Mouse (Mus musculus): ENCODE results near the gene Zfp408. TPM values are rescaled to one million over a fixed set of nuclear protein-coding genes. Genes with fewer than 3 reads are reported as not detected.

The Zfp408 gene
- polyA plus RNA-seq, 2 experiments, result 1.2 to 5.1 TPM

DNA sequence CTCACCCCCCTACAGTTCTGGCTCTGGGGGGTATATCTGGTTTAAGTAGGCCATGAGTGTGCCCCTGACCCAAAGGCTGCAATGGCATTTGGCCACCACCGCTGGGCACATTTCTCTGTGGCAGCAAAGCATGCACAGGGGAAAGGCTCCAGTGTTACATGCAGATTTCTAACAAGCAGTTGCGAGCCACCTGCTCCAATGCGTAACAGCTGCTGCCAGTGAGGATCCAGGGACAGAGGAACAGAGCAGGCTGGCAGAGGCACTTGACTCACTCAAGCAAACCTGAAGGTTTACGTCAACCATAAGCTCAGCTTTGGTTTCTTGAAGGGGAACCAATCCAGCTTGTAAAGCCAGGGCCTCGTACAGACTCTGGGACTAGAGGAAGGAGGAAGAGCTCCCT, 25.3 kb upstream of the Zfp408 start:
- no peak overlapping the region for H3K4me3 ChIP-seq (ENCODE audit: insufficient read depth in 1 of 2, low read depth in 2 of 2, low read length in 2 of 2)
- H3K27ac ChIP-seq, result no peak overlapping the region
- H3K9me3 ChIP-seq (ENCODE audit: control insufficient read depth, low read length), result no peaks in the 10 kb centered on the region
- no peaks in the 10 kb centered on the region for H3K4me1 ChIP-seq (replicated peaks; ENCODE audit: control insufficient read depth in 2 of 2, insufficient read depth in 2 of 2, low read length in 1 of 2)
- WGBS (ENCODE audit: insufficient replicate concordance), result 84% methylated on average over 5 of the region's 5 CpGs
- H3K27me3 ChIP-seq (ENCODE audit: control insufficient read depth, insufficient read depth, low read length), result no peaks in the 10 kb centered on the region
- DNase-seq (ENCODE audit: low read depth in 3 of 3, low spot score in 3 of 3), result no peak
- H3K36me3 ChIP-seq (replicated peaks; ENCODE audit: control insufficient read depth, insufficient read depth, low read depth), result peaks cover 16% of the 10 kb centered on the region
- no peak for ATAC-seq (ENCODE audit: insufficient read depth)
- no peak overlapping the region for H3K4me2 ChIP-seq (ENCODE audit: low read depth)
- no peak for TF ChIP-seq CTCF (IDR thresholded peaks at IDR 0.05; ENCODE audit: low read depth)
- no peak for TF ChIP-seq EP300 (IDR thresholded peaks at IDR 0.05; ENCODE audit: low read depth)
- H3K9ac ChIP-seq (replicated peaks), result no peak overlapping the region

DNA sequence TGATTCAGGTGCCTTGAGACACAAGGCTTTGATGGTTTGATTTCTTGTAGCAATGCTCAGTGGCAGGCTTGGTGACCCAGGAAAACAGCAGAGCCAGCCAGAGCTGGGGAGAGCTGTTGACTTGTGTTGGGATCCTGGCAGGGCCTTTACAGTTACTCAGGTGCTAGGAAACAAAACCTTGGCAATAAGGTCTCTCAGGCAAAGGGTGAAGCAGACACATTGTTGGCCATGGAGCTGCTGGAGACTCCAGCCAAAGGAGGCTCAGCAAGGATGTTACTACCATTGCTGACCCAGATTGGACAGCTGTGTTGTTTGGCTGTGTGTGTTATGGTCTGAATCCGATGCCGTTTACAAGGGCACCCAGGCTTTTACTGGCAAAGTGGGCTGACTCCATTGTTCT, 24.0 kb upstream of the Zfp408 start:
- 82% methylated on average over 2 of the region's 2 CpGs for WGBS (ENCODE audit: insufficient replicate concordance)
- H3K36me3 ChIP-seq (replicated peaks; ENCODE audit: control insufficient read depth, insufficient read depth, low read depth), result peaks cover 24% of the 10 kb centered on the region
- H3K4me1 ChIP-seq (replicated peaks; ENCODE audit: control insufficient read depth in 2 of 2, insufficient read depth in 2 of 2, low read length in 1 of 2), result no peaks in the 10 kb centered on the region
- no peak for ATAC-seq (ENCODE audit: insufficient read depth)
- no peaks in the 10 kb centered on the region for H3K27me3 ChIP-seq (ENCODE audit: control insufficient read depth, insufficient read depth, low read length)
- H3K4me2 ChIP-seq (ENCODE audit: low read depth), result no peak overlapping the region
- no peak for DNase-seq (ENCODE audit: low read depth in 3 of 3, low spot score in 3 of 3)
- no peak overlapping the region for H3K4me3 ChIP-seq (ENCODE audit: insufficient read depth in 1 of 2, low read depth in 2 of 2, low read length in 2 of 2)
- no peak overlapping the region for H3K27ac ChIP-seq
- H3K9ac ChIP-seq (replicated peaks), result no peak overlapping the region
- no peaks in the 10 kb centered on the region for H3K9me3 ChIP-seq (ENCODE audit: control insufficient read depth, low read length)
- no peak for TF ChIP-seq CTCF (IDR thresholded peaks at IDR 0.05; ENCODE audit: low read depth)
- TF ChIP-seq EP300 (IDR thresholded peaks at IDR 0.05; ENCODE audit: low read depth), result no peak

- no peak for ATAC-seq (ENCODE audit: insufficient read depth)
- Histone ChIP-seq H3K4me1 (replicated peaks; ENCODE audit: control insufficient read depth in 2 of 2, insufficient read depth in 2 of 2, low read length in 1 of 2) (no peaks in the 10 kb centered on the region), H3K36me3 (replicated peaks; ENCODE audit: control insufficient read depth, insufficient read depth, low read depth) (peaks cover 19% of the 10 kb centered on the region), H3K4me2 (ENCODE audit: low read depth) (no peak overlapping the region), H3K27me3 (ENCODE audit: control insufficient read depth, insufficient read depth, low read length) (no peaks in the 10 kb centered on the region), H3K4me3 (ENCODE audit: insufficient read depth in 1 of 2, low read depth in 2 of 2, low read length in 2 of 2) (no peak overlapping the region), H3K9ac (replicated peaks) (no peak overlapping the region), H3K9me3 (ENCODE audit: control insufficient read depth, low read length) (no peaks in the 10 kb centered on the region), H3K27ac (no peak overlapping the region)
- no peak for DNase-seq (ENCODE audit: low read depth in 3 of 3, low spot score in 3 of 3)
- WGBS (ENCODE audit: insufficient replicate concordance), result 74% methylated on average over 6 of the region's 6 CpGs
- TF ChIP-seq EP300 (IDR thresholded peaks at IDR 0.05; ENCODE audit: low read depth) (no peak), CTCF (IDR thresholded peaks at IDR 0.05; ENCODE audit: low read depth) (no peak)
Measured at GRCm38 (mm10) chr2:91670038-91670437, 20.4 kb upstream of the Zfp408 start.

GRCm38 (mm10) chr2:91669326-91669725, 19.7 kb upstream of the Zfp408 start:
- Histone ChIP-seq H3K9me3 (ENCODE audit: control insufficient read depth, low read length) (no peaks in the 10 kb centered on the region), H3K4me2 (ENCODE audit: low read depth) (no peak overlapping the region), H3K36me3 (replicated peaks; ENCODE audit: control insufficient read depth, insufficient read depth, low read depth) (peaks cover 17% of the 10 kb centered on the region), H3K9ac (replicated peaks) (no peak overlapping the region), H3K27ac (no peak overlapping the region), H3K4me1 (replicated peaks; ENCODE audit: control insufficient read depth in 2 of 2, insufficient read depth in 2 of 2, low read length in 1 of 2) (no peaks in the 10 kb centered on the region), H3K4me3 (ENCODE audit: insufficient read depth in 1 of 2, low read depth in 2 of 2, low read length in 2 of 2) (no peak overlapping the region), H3K27me3 (ENCODE audit: control insufficient read depth, insufficient read depth, low read length) (no peaks in the 10 kb centered on the region)
- WGBS (ENCODE audit: insufficient replicate concordance), result 86% methylated on average over 8 of the region's 8 CpGs
- TF ChIP-seq EP300 (IDR thresholded peaks at IDR 0.05; ENCODE audit: low read depth) (no peak), CTCF (IDR thresholded peaks at IDR 0.05; ENCODE audit: low read depth) (no peak)
- no peak for ATAC-seq (ENCODE audit: insufficient read depth)
- DNase-seq (ENCODE audit: low read depth in 3 of 3, low spot score in 3 of 3), result no peak

DNA sequence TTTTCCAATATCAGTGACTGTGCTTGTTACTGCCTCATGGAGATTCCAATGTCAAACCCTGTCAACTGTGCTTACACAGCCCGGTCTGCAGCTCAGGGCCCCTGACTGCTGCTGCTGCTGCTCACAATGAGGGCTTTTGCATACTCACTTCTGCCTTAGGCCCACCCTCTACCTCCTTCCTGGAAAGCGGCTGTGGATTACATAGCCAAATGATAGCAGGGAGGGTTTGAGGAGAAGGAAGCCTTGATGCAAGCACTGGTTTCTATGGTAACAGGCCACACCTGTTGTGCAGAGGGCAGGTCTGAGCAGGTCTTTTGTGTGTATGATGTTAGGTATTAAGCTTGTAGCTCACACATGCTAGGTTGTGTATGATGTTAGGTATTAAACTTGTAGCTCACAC, 18.2 kb upstream of the Zfp408 start:
- H3K36me3 ChIP-seq (replicated peaks; ENCODE audit: control insufficient read depth, insufficient read depth, low read depth), result peaks cover 18% of the 10 kb centered on the region

More for the DNA sequence above, 18.2 kb upstream of the Zfp408 start:
- H3K4me3 ChIP-seq (ENCODE audit: insufficient read depth in 1 of 2, low read depth in 2 of 2, low read length in 2 of 2), result no peak overlapping the region
- TF ChIP-seq EP300 (IDR thresholded peaks at IDR 0.05; ENCODE audit: low read depth), result no peak
- no peak for TF ChIP-seq CTCF (IDR thresholded peaks at IDR 0.05; ENCODE audit: low read depth)
- DNase-seq (ENCODE audit: low read depth in 3 of 3, low spot score in 3 of 3), result no peak
- no peak overlapping the region for H3K27ac ChIP-seq
- H3K4me1 ChIP-seq (replicated peaks; ENCODE audit: control insufficient read depth in 2 of 2, insufficient read depth in 2 of 2, low read length in 1 of 2), result no peaks in the 10 kb centered on the region
- no peak overlapping the region for H3K4me2 ChIP-seq (ENCODE audit: low read depth)
- no peak overlapping the region for H3K9ac ChIP-seq (replicated peaks)
- no peaks in the 10 kb centered on the region for H3K27me3 ChIP-seq (ENCODE audit: control insufficient read depth, insufficient read depth, low read length)
- no peaks in the 10 kb centered on the region for H3K9me3 ChIP-seq (ENCODE audit: control insufficient read depth, low read length)
- WGBS (ENCODE audit: insufficient replicate concordance), result 65% methylated on average over 2 of the region's 2 CpGs
- no peak for ATAC-seq (ENCODE audit: insufficient read depth)
